In genomic region chr5:64499131-64499530, GRCm38 (mm10) we compare ENCODE assay signal across 23 mouse cellular contexts.
A peak's percentile ranks its signal among the peaks of the same experiment; 100 is the strongest.
DNase-seq lines count a peak whose midpoint lies in the region; TF ChIP-seq lines count a peak whose summit lies in the region.
"Had no signal": no experiment of that assay in that cellular context is flagged by ENCODE, and none has a peak within 500 bp of the region (broad histone marks: within the 10 kb centered on the region; RNA-seq: fewer than 3 reads in every experiment).

No protein-coding gene starts in this region.

- H3K36me3 ChIP-seq in spleen, adult 2 months (ENCODE audit: control insufficient read depth, insufficient read depth, low read length) = no peaks in the 10 kb centered on the region
- H3K36me3 ChIP-seq in ES-Bruce4 (ENCODE audit: control insufficient read depth, insufficient read depth, low read length, poor library complexity, severe bottlenecking) = no peaks in the 10 kb centered on the region
- H3K36me3 ChIP-seq: embryonic facial prominence, embryonic 12.5 days; embryonic facial prominence, embryonic 15.5 days; heart, embryonic 13.5 days had no signal

- peaks cover 12% of the 10 kb centered on the region for H3K9me3 ChIP-seq in ES-Bruce4 (replicated peaks; ENCODE audit: control insufficient read depth, insufficient read depth, low read length, poor library complexity, severe bottlenecking)
- H3K9me3 ChIP-seq: embryonic facial prominence, embryonic 12.5 days; embryonic facial prominence, embryonic 15.5 days; heart, embryonic 13.5 days had no signal

- 90% methylated on average over 3 of the region's 3 CpGs for WGBS in spleen, adult 2 months

- no peak for TF ChIP-seq EP300 in ES-Bruce4 (IDR thresholded peaks at IDR 0.05; ENCODE audit: insufficient read depth, low read depth, low read length)

- H3K27me3 ChIP-seq in spleen, adult 2 months (ENCODE audit: control insufficient read depth, insufficient read depth, low read length) = no peaks in the 10 kb centered on the region
- H3K27me3 ChIP-seq in ES-Bruce4 (ENCODE audit: control insufficient read depth, insufficient read depth, low read length, poor library complexity, severe bottlenecking) = no peaks in the 10 kb centered on the region
- H3K27me3 ChIP-seq: embryonic facial prominence, embryonic 12.5 days; embryonic facial prominence, embryonic 15.5 days; heart, embryonic 13.5 days had no signal

- H3K27ac ChIP-seq in spleen, adult 2 months (ENCODE audit: insufficient read depth, low read length) = peak overlapping the region; percentile 71
- peak overlapping the region; percentile 43; the same call in 1 of the 2 replicates for H3K27ac ChIP-seq in ES-Bruce4 (ENCODE audit: insufficient read depth, low read length)
- H3K27ac ChIP-seq: embryonic facial prominence, embryonic 12.5 days; embryonic facial prominence, embryonic 15.5 days; gastrocnemius, adult 2 months; heart, embryonic 13.5 days; hindbrain, embryonic 14.5 days; hindbrain, postnatal 0 days had no signal

- H3K4me1 ChIP-seq in spleen, adult 2 months (ENCODE audit: control insufficient read depth, insufficient read depth, insufficient read length) = peaks cover 30% of the 10 kb centered on the region
- H3K4me1 ChIP-seq in ES-Bruce4 (ENCODE audit: control insufficient read depth, insufficient read depth, low read length) = peaks cover 9% of the 10 kb centered on the region

- H3K4me3 ChIP-seq in spleen, adult 2 months (ENCODE audit: extremely low read depth, insufficient read depth, insufficient read length) = no peak overlapping the region
- H3K4me3 ChIP-seq in ES-Bruce4 (ENCODE audit: low read depth, low read length) = no peak overlapping the region
- H3K4me3 ChIP-seq: embryonic facial prominence, embryonic 12.5 days; embryonic facial prominence, embryonic 15.5 days; gastrocnemius, adult 2 months; heart, embryonic 13.5 days had no signal

- no peak for TF ChIP-seq CTCF in spleen, adult 2 months (IDR thresholded peaks at IDR 0.05; ENCODE audit: extremely low read depth, insufficient read depth, insufficient read length, insufficient replicate concordance)
- TF ChIP-seq CTCF in ES-Bruce4 (IDR thresholded peaks at IDR 0.05; ENCODE audit: low read depth, low read length) = no peak

- no peak for TF ChIP-seq POLR2A in spleen, adult 2 months (IDR thresholded peaks at IDR 0.05; ENCODE audit: low read depth, low read length)
- no peak for TF ChIP-seq POLR2A in ES-Bruce4 (IDR thresholded peaks at IDR 0.05; ENCODE audit: insufficient read depth, low read length)

- H3K9ac ChIP-seq in ES-Bruce4 (ENCODE audit: low read depth, poor library complexity, severe bottlenecking) = no peak overlapping the region
- H3K9ac ChIP-seq: embryonic facial prominence, embryonic 12.5 days; embryonic facial prominence, embryonic 15.5 days; forebrain, postnatal 0 days; heart, embryonic 13.5 days; hindbrain, embryonic 14.5 days had no signal

- DNase-seq in spleen, adult 2 months (ENCODE audit: low read depth in 1 of 2, low spot score in 2 of 2) = no peak
- DNase-seq in spleen, postnatal 4 days (ENCODE audit: low spot score in 2 of 2) = no peak
- peak; percentile 69 for DNase-seq in induced T-regulatory cell, adult 2 months (ENCODE audit: low read depth)
- DNase-seq in right cerebral cortex, postnatal 14 days = no peak
- DNase-seq in urinary bladder, adult 2 months (ENCODE audit: low spot score) = no peak
- DNase-seq: adrenal gland, postnatal 10 days; adrenal gland, postnatal 36 days; cerebellum, adult 11 months; cerebellum, adult 2 months; cerebellum, adult 9-11 months; cerebellum, postnatal 25 days; forebrain, postnatal 0 days; gastrocnemius, adult 2 months; gastrocnemius, postnatal 14 days; heart, adult 18-20 months; heart, postnatal 14 days; heart, postnatal 4 days had no signal
